Mouse (Mus musculus): ENCODE results near the gene Inppl1.

GRCm38 (mm10) chr7:101866491-101867265 lies 28.6 kb upstream of the Inppl1 start:
- TF ChIP-seq CTCF (IDR thresholded peaks at IDR 0.05; ENCODE audit: low read depth, low read length), result no peak
- TF ChIP-seq GATA1 (IDR thresholded peaks at IDR 0.05; ENCODE audit: borderline replicate concordance, low read length), result no peak
- TF ChIP-seq POLR2AphosphoS5 (IDR thresholded peaks at IDR 0.05; ENCODE audit: insufficient replicate concordance, low read depth, low read length), result no peak
- no peak for TF ChIP-seq GATA2 (IDR thresholded peaks at IDR 0.05; ENCODE audit: borderline replicate concordance, low read depth, low read length)

Data from G1E (cell line).